ENCODE assay signal across 24 mouse cellular contexts in the genomic region with DNA sequence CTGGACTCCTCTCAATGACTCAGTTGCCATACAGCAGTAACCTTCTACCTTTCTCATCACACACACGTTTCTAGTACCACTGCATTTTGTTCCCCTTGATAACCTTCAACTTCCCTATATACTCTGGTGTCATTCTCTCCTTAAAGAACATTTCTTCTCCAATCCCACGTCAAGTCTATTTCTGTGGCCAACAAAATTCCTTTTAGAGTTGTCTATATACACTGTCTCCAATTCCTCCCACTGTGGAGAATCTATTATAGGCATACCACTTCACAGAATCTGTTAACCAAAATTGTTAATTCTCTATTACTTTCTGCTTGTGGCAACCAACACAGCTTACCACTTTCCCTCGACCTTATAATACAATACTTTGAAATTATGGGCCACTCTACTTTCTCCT. TPM values are rescaled to one million over a fixed set of nuclear protein-coding genes. Genes with fewer than 3 reads are reported as not detected.
DNase-seq lines count a peak whose midpoint lies in the region; ATAC-seq and TF ChIP-seq lines count a peak whose summit lies in the region.
"Had no signal": no experiment of that assay in that cellular context is flagged by ENCODE, and none has a peak within 500 bp of the region (broad histone marks: within the 10 kb centered on the region; RNA-seq: fewer than 3 reads in every experiment).

No protein-coding gene starts in this region.

- H3K4me1 ChIP-seq in heart, embryonic 12.5 days (replicated peaks): peaks cover 21% of the 10 kb centered on the region; the same call in 1 of the 2 replicates
- H3K4me1 ChIP-seq in heart, postnatal 0 days (ENCODE audit: control insufficient read depth, insufficient read depth): no peaks in the 10 kb centered on the region; the same call in 1 of the 2 replicates
- H3K4me1 ChIP-seq: embryonic facial prominence, embryonic 15.5 days; hindbrain, embryonic 12.5 days had no signal

- no peak for ATAC-seq in heart, embryonic 12.5 days (ENCODE audit: insufficient number of reproducible peaks, low FRiP score)
- no peak for ATAC-seq in heart, postnatal 0 days (ENCODE audit: insufficient read depth, low read depth)
- ATAC-seq: activated CD4-positive, CD25-positive, alpha-beta regulatory T cell, adult 4 months; forebrain, embryonic 14.5 days; hindbrain, embryonic 16.5 days; inflammation-experienced regulatory T-cells, adult 6 months; intestine, postnatal 0 days; Patski had no signal

- no peaks in the 10 kb centered on the region for H3K27me3 ChIP-seq in heart, embryonic 12.5 days (replicated peaks)
- H3K27me3 ChIP-seq in heart, postnatal 0 days (ENCODE audit: control insufficient read depth, insufficient read depth, low read length): no peaks in the 10 kb centered on the region
- H3K27me3 ChIP-seq: CH12.LX; embryonic facial prominence, embryonic 15.5 days; hindbrain, embryonic 12.5 days; Patski had no signal

- H3K27ac ChIP-seq in heart, embryonic 12.5 days (ENCODE audit: poor library complexity, severe bottlenecking): peak overlapping the region; percentile 53
- H3K27ac ChIP-seq in heart, postnatal 0 days (ENCODE audit: low read depth): peak overlapping the region; percentile 25; the same call in 1 of the 2 replicates
- H3K27ac ChIP-seq: embryonic facial prominence, embryonic 15.5 days; forebrain, embryonic 10.5 days; heart, adult 2 months; hindbrain, embryonic 12.5 days had no signal

- no peak for DNase-seq in heart, postnatal 14 days
- no peak for DNase-seq in heart, postnatal 0 days (ENCODE audit: low spot score)
- no peak for DNase-seq in heart, postnatal 10 days
- DNase-seq in brain, adult 2 months (ENCODE audit: low read depth, low spot score): peak; percentile 65
- peak; percentile 59 for DNase-seq in telencephalon, adult 2 months (ENCODE audit: low read depth, low spot score)
- DNase-seq: adrenal gland, postnatal 14 days; cerebellum, adult 18-20 months; cerebellum, adult 9-11 months; embryo, embryonic 11 days; gastrocnemius, postnatal 10 days; heart, adult 2 months; heart, postnatal 4 days had no signal

- intact Hi-C loops in heart, postnatal 14 days (cut with DNase I): no loop called here
- intact Hi-C loops in heart, postnatal 10 days (cut with DNase I): no loop called here

- H3K36me3 ChIP-seq in heart, embryonic 12.5 days: peaks cover 77% of the 10 kb centered on the region
- H3K36me3 ChIP-seq in heart, postnatal 0 days (replicated peaks; ENCODE audit: control insufficient read depth, insufficient read depth, low read length): peaks cover 88% of the 10 kb centered on the region

- no peak overlapping the region for H3K4me2 ChIP-seq in heart, embryonic 12.5 days
- no peak overlapping the region for H3K4me2 ChIP-seq in heart, postnatal 0 days (ENCODE audit: low read depth, low read length)
- H3K4me2 ChIP-seq: embryonic facial prominence, embryonic 15.5 days; hindbrain, embryonic 12.5 days had no signal

- no peak for TF ChIP-seq EP300 in heart, postnatal 0 days (IDR thresholded peaks at IDR 0.05; ENCODE audit: low read depth)

- WGBS in heart, embryonic 12.5 days: 63% methylated on average over 3 of the region's 3 CpGs
- 58% methylated on average over 3 of the region's 3 CpGs for WGBS in heart, postnatal 0 days

- no peak overlapping the region for H3K4me3 ChIP-seq in heart, embryonic 12.5 days
- no peak overlapping the region for H3K4me3 ChIP-seq in heart, postnatal 0 days (ENCODE audit: low read depth, low read length)
- H3K4me3 ChIP-seq: embryonic facial prominence, embryonic 15.5 days; erythroblast, embryonic 14.5 days; forebrain, embryonic 10.5 days; heart, adult 2 months; hindbrain, embryonic 12.5 days had no signal

- H3K9me3 ChIP-seq in heart, embryonic 12.5 days (replicated peaks): no peaks in the 10 kb centered on the region
- no peaks in the 10 kb centered on the region for H3K9me3 ChIP-seq in heart, postnatal 0 days (replicated peaks; ENCODE audit: control insufficient read depth, low read length)
- H3K9me3 ChIP-seq: embryonic facial prominence, embryonic 15.5 days; forebrain, embryonic 10.5 days; hindbrain, embryonic 12.5 days had no signal

- no peak overlapping the region for H3K9ac ChIP-seq in heart, embryonic 12.5 days
- no peak overlapping the region for H3K9ac ChIP-seq in heart, postnatal 0 days (replicated peaks; ENCODE audit: low read depth, low read length)
- H3K9ac ChIP-seq: embryonic facial prominence, embryonic 15.5 days; hindbrain, embryonic 12.5 days had no signal

- TF ChIP-seq CTCF in heart, postnatal 0 days (IDR thresholded peaks at IDR 0.05; ENCODE audit: low read depth): no peak

RNA-seq across cellular contexts. Expression of a gene that starts 32.5 kb away (rescaled TPM):
- polyA plus RNA-seq in heart, embryonic 12.5 days (2016; fragmentation: Nextera tagmentation; extraction: Ambion mirVana): 41.7 and 45.4 TPM in 2 replicates
- total RNA-seq in heart, postnatal 14 days (2021): 10 to 100 TPM; 86.3 to 94.8 TPM
- 68.2 and 74.8 TPM in 2 replicates for total RNA-seq in heart, postnatal 0 days (2014; rRNA removed; ENCODE audit: low replicate concordance)
- 17.9 and 18.4 TPM in 2 replicates for polyA plus RNA-seq in heart, postnatal 0 days (2015; fragmentation: Nextera tagmentation; extraction: Ambion mirVana)
- total RNA-seq in heart, postnatal 10 days (2021): 100 to 1,000 TPM; 107 to 121 TPM

Comparison
In these comparisons a context has a peak if more than half of its experiments do, and no peak if none do; other contexts are left out.
1. DNase-seq: peak in brain, adult 2 months (single experiment) and telencephalon, adult 2 months (single experiment); none in heart, postnatal 14 days (0 of 2), heart, postnatal 0 days (single experiment) and heart, postnatal 10 days (0 of 2).